Mouse (Mus musculus): ENCODE data around the gene Chchd6. TPM values are rescaled to one million over a fixed set of nuclear protein-coding genes. Genes with fewer than 3 reads are reported as not detected.
A peak's percentile ranks its signal among the peaks of the same experiment; 100 is the strongest.

Gene Chchd6
- total and polyA plus RNA-seq, 3 experiments: 9.3 to 25.1 (median 11.4) TPM

- intact Hi-C loops (cut with DNase I): no loop called here
- peak; percentile 10 to 21 for DNase-seq
- H3K79me2 ChIP-seq (replicated peaks; ENCODE audit: control insufficient read depth, insufficient read depth, low read length): no peaks in the 10 kb centered on the region
- H3K27ac ChIP-seq: no peak overlapping the region
- H3K27me3 ChIP-seq (ENCODE audit: control insufficient read depth, insufficient read depth, low read length): no peaks in the 10 kb centered on the region
- no peak overlapping the region for H3K9ac ChIP-seq (ENCODE audit: low read depth, low read length)
- H3K4me1 ChIP-seq (ENCODE audit: control insufficient read depth, insufficient read depth, low read length): no peaks in the 10 kb centered on the region
- no peaks in the 10 kb centered on the region for H3K36me3 ChIP-seq (ENCODE audit: control insufficient read depth, insufficient read depth, low read length)
- no peak overlapping the region for H3K4me3 ChIP-seq
- WGBS: 45% methylated on average over 6 of the region's 6 CpGs
- TF ChIP-seq EP300 (IDR thresholded peaks at IDR 0.05; ENCODE audit: insufficient read depth, low read depth, low read length): no peak
- TF ChIP-seq POLR2A (IDR thresholded peaks at IDR 0.05; ENCODE audit: insufficient read depth, low read depth, low read length): no peak
- no peak for TF ChIP-seq CTCF (IDR thresholded peaks at IDR 0.05)
These were observed 96.5 kb downstream of the Chchd6 start for GRCm38 (mm10) chr6:89498764-89499516.

DNA sequence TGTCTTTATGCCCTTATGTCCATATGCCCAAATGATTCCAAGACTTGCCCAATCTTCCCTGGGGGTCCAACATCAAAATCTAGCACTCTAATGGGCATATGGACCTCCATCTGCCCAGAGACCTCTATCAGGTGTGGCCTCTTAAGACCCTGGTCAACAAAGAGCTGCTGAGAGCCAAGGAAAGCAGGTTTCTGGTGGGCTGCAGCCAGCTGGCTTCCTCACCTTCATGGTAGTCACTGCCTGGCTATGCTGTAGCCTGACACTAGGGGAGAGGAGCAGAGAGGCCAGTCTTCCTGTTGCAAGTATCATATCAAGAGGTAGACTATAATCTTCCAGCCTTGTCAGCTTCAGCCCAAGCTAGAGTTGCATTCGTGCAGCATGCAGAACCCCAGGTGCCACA lies 98.5 kb downstream of the Chchd6 start:
- TF ChIP-seq POLR2A (IDR thresholded peaks at IDR 0.05; ENCODE audit: insufficient read depth, low read depth, low read length) (no peak), EP300 (IDR thresholded peaks at IDR 0.05; ENCODE audit: insufficient read depth, low read depth, low read length) (no peak), CTCF (IDR thresholded peaks at IDR 0.05) (no peak)
- Histone ChIP-seq H3K36me3 (ENCODE audit: control insufficient read depth, insufficient read depth, low read length) (no peaks in the 10 kb centered on the region), H3K9ac (ENCODE audit: low read depth, low read length) (no peak overlapping the region), H3K4me1 (ENCODE audit: control insufficient read depth, insufficient read depth, low read length) (no peaks in the 10 kb centered on the region), H3K27ac (no peak overlapping the region), H3K79me2 (replicated peaks; ENCODE audit: control insufficient read depth, insufficient read depth, low read length) (no peaks in the 10 kb centered on the region), H3K27me3 (ENCODE audit: control insufficient read depth, insufficient read depth, low read length) (no peaks in the 10 kb centered on the region), H3K4me3 (no peak overlapping the region)
- intact Hi-C loops (cut with DNase I): no loop called here
- 90% methylated on average over 1 of the region's 1 CpGs for WGBS
- no peak for DNase-seq

DNA sequence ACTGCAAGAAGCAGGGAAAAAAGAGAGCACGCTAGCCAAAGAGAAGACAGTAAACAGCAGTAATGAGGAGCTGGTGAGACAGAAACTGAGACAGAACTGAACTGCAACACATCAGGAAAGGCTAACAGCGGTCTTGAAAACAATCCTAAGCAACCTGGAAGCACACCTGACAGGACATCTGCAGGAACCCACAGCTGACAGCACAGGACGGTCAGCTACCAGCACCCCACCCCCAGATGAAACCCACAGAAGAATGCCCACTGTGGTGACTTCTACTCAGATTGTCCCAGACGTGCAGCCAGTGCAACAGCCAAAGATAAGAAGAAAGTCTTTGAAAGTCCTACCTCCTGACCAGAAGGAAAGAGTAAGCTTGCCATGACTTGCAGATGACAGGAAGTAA lies 103.1 kb downstream of the Chchd6 start:
- intact Hi-C loops (cut with DNase I): no loop called here
- H3K4me1 ChIP-seq (ENCODE audit: control insufficient read depth, insufficient read depth, low read length): no peaks in the 10 kb centered on the region
- no peak for DNase-seq
- no peak overlapping the region for H3K9ac ChIP-seq (ENCODE audit: low read depth, low read length)
- no peak overlapping the region for H3K4me3 ChIP-seq
- no peaks in the 10 kb centered on the region for H3K27me3 ChIP-seq (ENCODE audit: control insufficient read depth, insufficient read depth, low read length)
- H3K27ac ChIP-seq: no peak overlapping the region
- TF ChIP-seq CTCF (IDR thresholded peaks at IDR 0.05) (no peak), EP300 (IDR thresholded peaks at IDR 0.05; ENCODE audit: insufficient read depth, low read depth, low read length) (no peak)
- H3K79me2 ChIP-seq (replicated peaks; ENCODE audit: control insufficient read depth, insufficient read depth, low read length): no peaks in the 10 kb centered on the region
- 72% methylated on average over 4 of the region's 4 CpGs for WGBS
- no peaks in the 10 kb centered on the region for H3K36me3 ChIP-seq (ENCODE audit: control insufficient read depth, insufficient read depth, low read length)

GRCm38 (mm10) chr6:89490369-89490768 lies 105.1 kb downstream of the Chchd6 start:
- H3K4me3 ChIP-seq: no peak overlapping the region
- H3K4me1 ChIP-seq (ENCODE audit: control insufficient read depth, insufficient read depth, low read length): no peaks in the 10 kb centered on the region
- H3K27ac ChIP-seq: no peak overlapping the region
- no peak overlapping the region for H3K9ac ChIP-seq (ENCODE audit: low read depth, low read length)
- no peak for DNase-seq
- 94% methylated on average over 3 of the region's 3 CpGs for WGBS
- intact Hi-C loops (cut with DNase I): no loop called here
- H3K27me3 ChIP-seq (ENCODE audit: control insufficient read depth, insufficient read depth, low read length): no peaks in the 10 kb centered on the region
- TF ChIP-seq EP300 (IDR thresholded peaks at IDR 0.05; ENCODE audit: insufficient read depth, low read depth, low read length) (no peak), CTCF (IDR thresholded peaks at IDR 0.05) (no peak), POLR2A (IDR thresholded peaks at IDR 0.05; ENCODE audit: insufficient read depth, low read depth, low read length) (no peak)
- no peaks in the 10 kb centered on the region for H3K36me3 ChIP-seq (ENCODE audit: control insufficient read depth, insufficient read depth, low read length)
- no peaks in the 10 kb centered on the region for H3K79me2 ChIP-seq (replicated peaks; ENCODE audit: control insufficient read depth, insufficient read depth, low read length)

- 76% methylated on average over 1 of the region's 1 CpGs for WGBS
- TF ChIP-seq EP300 (IDR thresholded peaks at IDR 0.05; ENCODE audit: insufficient read depth, low read depth, low read length): no peak
- TF ChIP-seq POLR2A (IDR thresholded peaks at IDR 0.05; ENCODE audit: insufficient read depth, low read depth, low read length): no peak
- TF ChIP-seq CTCF (IDR thresholded peaks at IDR 0.05): no peak
- Histone ChIP-seq H3K27ac (no peak overlapping the region), H3K9ac (ENCODE audit: low read depth, low read length) (no peak overlapping the region), H3K36me3 (ENCODE audit: control insufficient read depth, insufficient read depth, low read length) (no peaks in the 10 kb centered on the region), H3K4me3 (no peak overlapping the region), H3K4me1 (ENCODE audit: control insufficient read depth, insufficient read depth, low read length) (no peaks in the 10 kb centered on the region), H3K79me2 (replicated peaks; ENCODE audit: control insufficient read depth, insufficient read depth, low read length) (no peaks in the 10 kb centered on the region), H3K27me3 (ENCODE audit: control insufficient read depth, insufficient read depth, low read length) (no peaks in the 10 kb centered on the region)
- DNase-seq: no peak
- intact Hi-C loops (cut with DNase I): no loop called here
These were observed 105.9 kb downstream of the Chchd6 start for GRCm38 (mm10) chr6:89489533-89489932.

DNA sequence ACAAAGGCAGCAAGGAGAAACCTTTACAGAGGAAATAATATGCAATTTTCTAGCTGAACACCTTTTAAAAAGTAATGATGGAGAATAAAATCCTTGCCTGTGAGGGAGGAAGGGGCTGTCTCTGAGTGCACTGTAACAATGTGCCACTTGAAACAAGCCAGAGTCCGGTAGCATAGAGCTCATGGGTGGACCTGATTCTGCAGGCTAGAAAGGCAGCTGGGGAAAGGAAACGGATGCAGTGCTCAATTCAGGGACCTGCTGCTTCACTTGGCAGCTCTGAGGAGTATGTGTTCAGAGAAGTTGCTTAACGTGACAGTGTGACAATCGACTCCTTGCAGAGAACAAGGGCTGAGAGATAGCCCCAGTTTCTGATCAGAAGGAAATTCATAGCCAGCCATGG lies 109.4 kb downstream of the Chchd6 start:
- Histone ChIP-seq H3K79me2 (replicated peaks; ENCODE audit: control insufficient read depth, insufficient read depth, low read length) (no peaks in the 10 kb centered on the region), H3K4me1 (ENCODE audit: control insufficient read depth, insufficient read depth, low read length) (no peaks in the 10 kb centered on the region), H3K27me3 (ENCODE audit: control insufficient read depth, insufficient read depth, low read length) (no peaks in the 10 kb centered on the region), H3K9ac (ENCODE audit: low read depth, low read length) (no peak overlapping the region), H3K27ac (no peak overlapping the region), H3K4me3 (no peak overlapping the region), H3K36me3 (ENCODE audit: control insufficient read depth, insufficient read depth, low read length) (no peaks in the 10 kb centered on the region)
- 31% methylated on average over 4 of the region's 4 CpGs for WGBS
- intact Hi-C loops (cut with DNase I): no loop called here
- TF ChIP-seq CTCF (IDR thresholded peaks at IDR 0.05) (no peak), EP300 (IDR thresholded peaks at IDR 0.05; ENCODE audit: insufficient read depth, low read depth, low read length) (no peak), POLR2A (IDR thresholded peaks at IDR 0.05; ENCODE audit: insufficient read depth, low read depth, low read length) (no peak)
- DNase-seq: no peak

Data from heart, adult 2 months (tissue).